Mouse (Mus musculus): ENCODE data around the gene Cd164. TPM values are rescaled to one million over a fixed set of nuclear protein-coding genes. Genes with fewer than 3 reads are reported as not detected.
A peak's percentile ranks its signal among the peaks of the same experiment; 100 is the strongest.

Gene Cd164
- polyA plus RNA-seq, 2 experiments, result 30.2 to 59.7 TPM

DNA sequence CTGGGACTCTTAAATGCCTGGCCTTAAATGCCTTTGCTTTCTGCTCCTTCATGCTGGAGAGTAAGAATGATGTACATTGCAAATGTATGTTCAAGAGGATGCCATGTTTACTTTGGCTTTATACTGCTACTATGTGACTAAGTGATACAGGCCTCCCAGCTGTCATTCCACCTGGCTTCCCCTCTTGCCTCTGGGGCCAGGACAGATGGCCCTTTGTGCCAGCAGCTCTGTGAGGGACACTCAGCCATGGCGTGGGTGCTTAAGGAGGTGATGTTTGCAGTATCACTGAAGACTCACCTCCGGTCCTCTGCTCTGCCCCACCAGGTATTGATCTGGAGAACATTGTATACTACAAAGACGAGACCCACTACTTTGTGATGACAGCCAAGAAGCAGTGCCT, 39.3 kb upstream of the Cd164 start:
- Histone ChIP-seq H3K27ac (no peak overlapping the region), H3K4me1 (replicated peaks; ENCODE audit: control insufficient read depth in 2 of 2, insufficient read depth in 2 of 2, low read length in 1 of 2) (peaks cover 18 to 29% of the 10 kb centered on the region in 2 experiments), H3K36me3 (replicated peaks; ENCODE audit: control insufficient read depth, insufficient read depth, low read depth) (no peaks in the 10 kb centered on the region), H3K9me3 (ENCODE audit: control insufficient read depth, low read length) (no peaks in the 10 kb centered on the region), H3K9ac (replicated peaks) (no peak overlapping the region), H3K27me3 (ENCODE audit: control insufficient read depth, insufficient read depth, low read length) (no peaks in the 10 kb centered on the region), H3K4me3 (ENCODE audit: insufficient read depth in 1 of 2, low read depth in 2 of 2, low read length in 2 of 2) (no peak overlapping the region), H3K4me2 (ENCODE audit: low read depth) (no peak overlapping the region)
- TF ChIP-seq EP300 (IDR thresholded peaks at IDR 0.05; ENCODE audit: low read depth) (no peak), CTCF (IDR thresholded peaks at IDR 0.05; ENCODE audit: low read depth) (no peak)
- ATAC-seq (ENCODE audit: insufficient read depth), result no peak
- WGBS (ENCODE audit: insufficient replicate concordance), result 66% methylated on average over 3 of the region's 3 CpGs
- no peak for DNase-seq (ENCODE audit: low read depth in 3 of 3, low spot score in 3 of 3)

DNA sequence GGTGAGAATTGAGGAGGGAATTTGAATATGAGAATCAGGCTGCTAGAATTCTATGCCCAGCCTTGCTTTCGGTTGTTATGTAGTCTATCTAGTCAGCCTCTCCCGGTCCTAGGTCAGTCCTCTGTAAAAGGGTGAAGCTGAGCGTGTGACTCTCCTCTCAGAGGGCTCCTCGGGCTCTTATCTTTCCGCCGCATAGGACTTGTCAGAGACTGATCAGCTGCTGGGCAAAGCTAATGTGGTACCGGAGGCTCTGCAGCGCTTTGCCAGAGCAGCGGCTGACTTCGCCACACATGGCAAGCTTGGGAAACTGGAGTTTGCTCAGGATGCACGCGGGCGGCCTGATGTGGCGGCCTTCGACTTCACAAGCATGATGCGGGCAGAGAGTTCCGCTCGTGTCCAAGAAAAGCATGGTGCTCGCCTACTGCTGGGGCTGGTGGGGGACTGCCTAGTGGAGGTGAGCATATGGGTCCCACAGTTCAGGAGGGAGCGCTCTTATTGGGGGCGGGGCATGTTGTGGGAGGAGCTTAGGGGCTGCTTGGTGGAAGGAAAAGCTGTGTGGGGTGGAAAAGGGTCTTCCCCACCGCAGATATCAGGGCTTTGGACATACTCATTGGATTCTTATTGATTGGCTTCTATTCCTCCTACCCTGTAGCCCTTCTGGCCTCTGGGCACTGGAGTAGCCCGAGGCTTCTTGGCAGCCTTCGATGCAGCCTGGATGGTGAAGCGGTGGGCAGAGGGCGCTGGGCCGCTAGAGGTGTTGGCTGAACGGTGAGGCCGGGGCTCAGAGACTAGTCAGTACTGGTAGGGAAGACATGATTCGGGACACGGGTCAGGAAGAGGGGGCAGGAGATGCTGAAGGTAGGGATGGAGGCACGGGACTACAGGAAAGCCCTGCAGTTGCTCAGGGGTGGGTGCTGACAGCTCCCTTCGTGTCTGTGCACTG, 38.0 kb upstream of the Cd164 start:
- H3K4me2 ChIP-seq (ENCODE audit: low read depth), result peak overlapping the region; percentile 20
- H3K27me3 ChIP-seq (ENCODE audit: control insufficient read depth, insufficient read depth, low read length), result no peaks in the 10 kb centered on the region
- ATAC-seq (ENCODE audit: insufficient read depth) (peak; percentile 59), DNase-seq (ENCODE audit: low read depth in 3 of 3, low spot score in 3 of 3) (peak in 2 of 3 experiments; percentile 49 to 52)
- WGBS (ENCODE audit: insufficient replicate concordance), result 40% methylated on average over 33 of the region's 33 CpGs
- no peak overlapping the region for H3K4me3 ChIP-seq (ENCODE audit: insufficient read depth in 1 of 2, low read depth in 2 of 2, low read length in 2 of 2)
- H3K4me1 ChIP-seq (replicated peaks; ENCODE audit: control insufficient read depth in 2 of 2, insufficient read depth in 2 of 2, low read length in 1 of 2), result peaks cover 6 to 19% of the 10 kb centered on the region in 2 experiments
- no peaks in the 10 kb centered on the region for H3K36me3 ChIP-seq (replicated peaks; ENCODE audit: control insufficient read depth, insufficient read depth, low read depth)
- TF ChIP-seq CTCF (IDR thresholded peaks at IDR 0.05; ENCODE audit: low read depth) (peak; percentile 24; the same call in 1 of the 2 replicates), EP300 (IDR thresholded peaks at IDR 0.05; ENCODE audit: low read depth) (no peak)
- H3K9me3 ChIP-seq (ENCODE audit: control insufficient read depth, low read length), result no peaks in the 10 kb centered on the region
- no peak overlapping the region for H3K27ac ChIP-seq
- H3K9ac ChIP-seq (replicated peaks), result no peak overlapping the region

DNA sequence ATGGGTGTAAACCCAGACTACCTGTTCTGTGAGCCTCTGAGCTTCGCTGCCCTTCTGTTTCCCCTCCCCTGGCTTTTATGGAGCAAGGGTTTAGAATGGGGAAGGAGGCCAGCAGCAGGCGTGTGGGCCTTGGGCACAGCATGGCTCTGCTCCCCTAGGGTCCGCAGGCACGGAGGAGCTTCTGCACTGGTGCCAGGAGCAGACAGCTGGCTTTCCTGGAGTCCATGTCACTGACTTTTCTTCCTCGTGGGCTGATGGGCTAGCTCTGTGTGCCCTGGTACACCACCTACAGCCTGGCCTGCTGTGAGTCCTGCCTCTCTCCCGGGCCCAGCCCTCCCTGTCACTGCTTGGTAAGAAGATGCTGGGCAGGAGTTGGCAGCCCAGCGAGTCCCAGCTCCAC, 36.8 kb upstream of the Cd164 start:
- Histone ChIP-seq H3K4me3 (ENCODE audit: insufficient read depth in 1 of 2, low read depth in 2 of 2, low read length in 2 of 2) (no peak overlapping the region), H3K36me3 (replicated peaks; ENCODE audit: control insufficient read depth, insufficient read depth, low read depth) (no peaks in the 10 kb centered on the region), H3K9ac (replicated peaks) (no peak overlapping the region), H3K27ac (no peak overlapping the region), H3K27me3 (ENCODE audit: control insufficient read depth, insufficient read depth, low read length) (no peaks in the 10 kb centered on the region), H3K4me2 (ENCODE audit: low read depth) (no peak overlapping the region), H3K4me1 (replicated peaks; ENCODE audit: control insufficient read depth in 2 of 2, insufficient read depth in 2 of 2, low read length in 1 of 2) (peaks cover 0 to 10% of the 10 kb centered on the region in 2 experiments; a peak in 2 of 4 replicates), H3K9me3 (ENCODE audit: control insufficient read depth, low read length) (no peaks in the 10 kb centered on the region)
- TF ChIP-seq EP300 (IDR thresholded peaks at IDR 0.05; ENCODE audit: low read depth) (no peak), CTCF (IDR thresholded peaks at IDR 0.05; ENCODE audit: low read depth) (no peak)
- DNase-seq (ENCODE audit: low read depth in 3 of 3, low spot score in 3 of 3) (no peak), ATAC-seq (ENCODE audit: insufficient read depth) (no peak)
- whole genome bisulfite sequencing (ENCODE audit: insufficient replicate concordance), result 70% methylated on average over 7 of the region's 7 CpGs

DNA sequence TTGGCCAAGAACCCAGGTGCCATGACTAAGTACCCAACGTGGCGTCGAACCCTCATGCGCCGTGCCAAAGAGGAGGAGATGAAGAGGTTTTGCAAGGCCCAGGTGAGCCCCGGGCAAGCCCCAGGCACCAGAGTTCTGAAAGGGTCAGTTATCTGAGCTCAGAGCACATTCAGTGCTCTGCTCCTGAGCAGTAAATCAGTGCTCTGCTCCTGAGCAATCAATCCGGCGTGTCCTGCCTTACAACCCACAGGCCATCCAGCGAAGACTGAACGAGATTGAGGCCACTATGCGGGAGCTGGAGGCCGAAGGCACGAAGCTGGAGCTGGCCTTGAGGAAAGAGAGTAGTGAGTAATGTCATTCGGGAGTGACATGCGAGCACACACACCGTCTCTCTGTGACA, 33.4 kb upstream of the Cd164 start:
- TF ChIP-seq EP300 (IDR thresholded peaks at IDR 0.05; ENCODE audit: low read depth) (no peak), CTCF (IDR thresholded peaks at IDR 0.05; ENCODE audit: low read depth) (no peak)
- no peaks in the 10 kb centered on the region for H3K36me3 ChIP-seq (replicated peaks; ENCODE audit: control insufficient read depth, insufficient read depth, low read depth)
- peaks cover 2 to 12% of the 10 kb centered on the region in 2 experiments; a peak in 2 of 4 replicates for H3K4me1 ChIP-seq (replicated peaks; ENCODE audit: control insufficient read depth in 2 of 2, insufficient read depth in 2 of 2, low read length in 1 of 2)
- no peak overlapping the region for H3K9ac ChIP-seq (replicated peaks)
- H3K27me3 ChIP-seq (ENCODE audit: control insufficient read depth, insufficient read depth, low read length), result no peaks in the 10 kb centered on the region; the same call in 1 of the 2 replicates
- H3K4me2 ChIP-seq (ENCODE audit: low read depth), result no peak overlapping the region
- ATAC-seq (ENCODE audit: insufficient read depth), result no peak
- no peaks in the 10 kb centered on the region for H3K9me3 ChIP-seq (ENCODE audit: control insufficient read depth, low read length)
- H3K4me3 ChIP-seq (ENCODE audit: insufficient read depth in 1 of 2, low read depth in 2 of 2, low read length in 2 of 2), result no peak overlapping the region
- DNase-seq (ENCODE audit: low read depth in 3 of 3, low spot score in 3 of 3), result no peak
- H3K27ac ChIP-seq, result no peak overlapping the region
- 77% methylated on average over 16 of the region's 16 CpGs for WGBS (ENCODE audit: insufficient replicate concordance)

DNA sequence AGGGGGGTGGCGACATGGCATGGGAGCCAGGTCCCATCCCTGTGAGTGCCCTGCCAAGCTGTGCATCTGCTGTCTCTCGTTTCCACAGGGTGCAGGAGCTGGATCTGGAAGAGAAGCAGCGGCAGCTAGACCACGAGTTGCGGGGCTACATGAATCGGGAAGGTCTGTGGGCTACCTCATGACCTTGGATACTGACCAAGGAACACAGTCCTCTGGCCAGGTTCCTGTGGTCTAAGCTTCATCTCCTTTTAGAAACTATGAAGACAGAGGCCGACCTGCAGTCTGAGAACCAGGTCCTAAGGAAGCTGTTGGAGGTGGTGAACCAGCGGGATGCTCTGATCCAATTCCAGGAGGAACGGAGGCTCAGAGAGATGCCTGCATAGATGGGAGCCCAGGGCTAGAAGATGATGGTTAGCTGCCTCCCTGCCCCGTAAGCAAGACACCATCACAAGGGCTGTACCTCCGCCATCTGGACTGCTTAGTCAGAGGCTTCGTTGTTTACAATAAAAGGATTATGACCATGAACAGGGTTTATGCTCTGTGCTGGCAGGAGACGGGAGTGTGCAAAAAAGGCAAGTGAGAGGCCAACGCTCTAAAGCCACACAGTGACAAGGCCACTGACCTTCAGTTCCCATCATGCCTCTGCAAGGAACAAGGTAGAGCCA, 32.6 kb upstream of the Cd164 start:
- 77% methylated on average over 14 of the region's 14 CpGs for WGBS (ENCODE audit: insufficient replicate concordance)
- TF ChIP-seq EP300 (IDR thresholded peaks at IDR 0.05; ENCODE audit: low read depth) (no peak), CTCF (IDR thresholded peaks at IDR 0.05; ENCODE audit: low read depth) (no peak)

More for the DNA sequence above, 32.6 kb upstream of the Cd164 start:
- ATAC-seq (ENCODE audit: insufficient read depth) (no peak), DNase-seq (ENCODE audit: low read depth in 3 of 3, low spot score in 3 of 3) (no peak)
- Histone ChIP-seq H3K9ac (replicated peaks) (no peak overlapping the region), H3K4me1 (replicated peaks; ENCODE audit: control insufficient read depth in 2 of 2, insufficient read depth in 2 of 2, low read length in 1 of 2) (peaks cover 2 to 6% of the 10 kb centered on the region in 2 experiments; a peak in 2 of 4 replicates), H3K4me2 (ENCODE audit: low read depth) (no peak overlapping the region), H3K36me3 (replicated peaks; ENCODE audit: control insufficient read depth, insufficient read depth, low read depth) (no peaks in the 10 kb centered on the region), H3K27me3 (ENCODE audit: control insufficient read depth, insufficient read depth, low read length) (no peaks in the 10 kb centered on the region; the same call in 1 of the 2 replicates), H3K9me3 (ENCODE audit: control insufficient read depth, low read length) (no peaks in the 10 kb centered on the region), H3K27ac (no peak overlapping the region), H3K4me3 (ENCODE audit: insufficient read depth in 1 of 2, low read depth in 2 of 2, low read length in 2 of 2) (no peak overlapping the region)
